Mouse (Mus musculus) liver, embryonic 16.5 days (tissue): Measurements from ENCODE around the gene Draxin. TPM values are rescaled to one million over a fixed set of nuclear protein-coding genes. Genes with fewer than 3 reads are reported as not detected.

Experiments
- ATAC-seq: fragments of 200-750 bp; cut with Nextera tagmentation; 2 replicates; pipeline ENCODE4 v1.8.0; 2017; ENCODE audit warnings: low read depth, mild to moderate bottlenecking, moderate number of reproducible peaks, moderate library complexity
- H3K27ac ChIP-seq: fragments of 300-500 bp; sonication (generic); 2 replicates; pipeline ENCODE4 v1.5.1; 2014; ENCODE audit warnings: mild to moderate bottlenecking, low read length
- H3K27me3 ChIP-seq: fragments of 300-500 bp; sonication (generic); 2 replicates; pipeline ENCODE4 v1.6.1; 2014; ENCODE audit warnings: low read depth, low read length, mixed read lengths; ENCODE audit not compliant: control insufficient read depth, insufficient read depth
- H3K36me3 ChIP-seq: fragments of 300-500 bp; sonication (generic); 2 replicates; pipeline ENCODE4 v1.6.1; 2014; ENCODE audit warnings: mild to moderate bottlenecking; ENCODE audit not compliant: control insufficient read depth, insufficient read depth
- H3K4me1 ChIP-seq: fragments of 300-500 bp; sonication (generic); 2 replicates; pipeline ENCODE4 v1.6.1; 2014; ENCODE audit warnings: low read depth, low read length, mixed read lengths; ENCODE audit not compliant: control insufficient read depth
- H3K4me2 ChIP-seq: fragments of 300-500 bp; sonication (generic); 2 replicates; pipeline ENCODE4 v1.6.1; 2014; ENCODE audit warnings: low read depth, low read length, mixed read lengths
- H3K4me3 ChIP-seq: fragments of 300-500 bp; sonication (generic); 2 replicates; pipeline ENCODE4 v1.5.1; 2014; ENCODE audit warnings: low read depth, mild to moderate bottlenecking, low read length
- H3K9ac ChIP-seq: fragments of 300-500 bp; sonication (generic); 2 replicates; pipeline ENCODE4 v1.6.1; 2014; ENCODE audit warnings: low read depth, low read length
- H3K9me3 ChIP-seq: fragments of 300-500 bp; sonication (generic); replicated peaks from 2 replicates; pipeline ENCODE4 v1.6.1; 2016; ENCODE audit warnings: low read length; ENCODE audit not compliant: control insufficient read depth
- WGBS: fragments of 180-500 bp; shearing (Covaris S2); extraction: QIAGEN DNeasy Blood & Tissue Kit; methylation state at CpG from one replicate; pipeline ENCODE4 v1.1.7; 2014; ENCODE audit not compliant: insufficient replicate concordance; 5-methylcytosine and 5-hydroxymethylcytosine counted together
- polyA plus RNA-seq: library from polyadenylated mRNA; unstranded; fragments of >200 nt; fragmentation: Nextera tagmentation; extraction: Ambion mirVana; gene quantifications from 2 replicates; pipeline ENCODE4 v1.2.1, GENCODE M21; 2015

The Draxin gene
- polyA plus RNA-seq, 1 experiment from 2014 or later = 0.04 TPM

- no peaks in the 10 kb centered on the region for H3K9me3 ChIP-seq
- H3K4me3 ChIP-seq = no peak overlapping the region
- H3K4me1 ChIP-seq = peaks cover 44% of the 10 kb centered on the region
- H3K36me3 ChIP-seq = 0 out of 2 replicates have a peak, but pooled peaks cover 4% of the 10 kb centered on the region
- 0 out of 2 replicates have a peak, but pooled peaks have one; percentile 8 for ATAC-seq
- no peaks in the 10 kb centered on the region for H3K27me3 ChIP-seq
- 0 out of 2 replicates have a peak overlapping the region, but pooled peaks have one; percentile 24 for H3K4me2 ChIP-seq
- no peak overlapping the region; the same call in 1 of the 2 replicates for H3K9ac ChIP-seq
- WGBS = 18% methylated on average over 21 of the region's 21 CpGs
- H3K27ac ChIP-seq = peak overlapping the region; percentile 64
Measured at GRCm38 (mm10) chr4:148083176-148083899, 47.2 kb downstream of the Draxin start.

- Histone ChIP-seq H3K27me3 (no peaks in the 10 kb centered on the region), H3K27ac (peak overlapping the region; percentile 64), H3K9ac (0 out of 2 replicates have a peak overlapping the region, but pooled peaks have one; percentile 4), H3K4me3 (no peak overlapping the region), H3K4me1 (peaks cover 38% of the 10 kb centered on the region), H3K36me3 (0 out of 2 replicates have a peak, but pooled peaks cover 4% of the 10 kb centered on the region), H3K4me2 (peak overlapping the region; percentile 24), H3K9me3 (no peaks in the 10 kb centered on the region)
- peak; percentile 51 for ATAC-seq
- WGBS = 25% methylated on average over 12 of the region's 12 CpGs
Measured at GRCm38 (mm10) chr4:148082257-148083044, 48.0 kb downstream of the Draxin start.

GRCm38 (mm10) chr4:148081201-148081600, 49.3 kb downstream of the Draxin start:
- Histone ChIP-seq H3K4me1 (peaks cover 31% of the 10 kb centered on the region), H3K27ac (no peak overlapping the region), H3K4me2 (no peak overlapping the region), H3K9me3 (no peaks in the 10 kb centered on the region), H3K9ac (no peak overlapping the region), H3K4me3 (no peak overlapping the region), H3K36me3 (0 out of 2 replicates have a peak, but pooled peaks cover 4% of the 10 kb centered on the region), H3K27me3 (no peaks in the 10 kb centered on the region)
- ATAC-seq = no peak
- 86% methylated on average over 10 of the region's 10 CpGs for WGBS

- Histone ChIP-seq H3K27ac (no peak overlapping the region), H3K9ac (no peak overlapping the region), H3K4me3 (no peak overlapping the region), H3K4me1 (peaks cover 31% of the 10 kb centered on the region), H3K4me2 (no peak overlapping the region), H3K27me3 (no peaks in the 10 kb centered on the region), H3K9me3 (no peaks in the 10 kb centered on the region), H3K36me3 (0 out of 2 replicates have a peak, but pooled peaks cover 4% of the 10 kb centered on the region)
- no peak for ATAC-seq
- WGBS = 74% methylated on average over 1 of the region's 1 CpGs
Measured at GRCm38 (mm10) chr4:148080597-148080973, 49.9 kb downstream of the Draxin start.

- ATAC-seq = no peak
- 72% methylated on average over 8 of the region's 8 CpGs for WGBS
- no peak overlapping the region for H3K4me3 ChIP-seq
- no peaks in the 10 kb centered on the region for H3K9me3 ChIP-seq
- no peaks in the 10 kb centered on the region for H3K27me3 ChIP-seq
- H3K36me3 ChIP-seq = 0 out of 2 replicates have a peak, but pooled peaks cover 4% of the 10 kb centered on the region
- no peak overlapping the region for H3K9ac ChIP-seq
- no peak overlapping the region for H3K4me2 ChIP-seq
- peaks cover 29% of the 10 kb centered on the region for H3K4me1 ChIP-seq
- no peak overlapping the region for H3K27ac ChIP-seq
Measured at GRCm38 (mm10) chr4:148079944-148080596, 50.4 kb downstream of the Draxin start.

GRCm38 (mm10) chr4:148079212-148079611, 51.3 kb downstream of the Draxin start:
- H3K36me3 ChIP-seq = 0 out of 2 replicates have a peak, but pooled peaks cover 4% of the 10 kb centered on the region
- 63% methylated on average over 6 of the region's 6 CpGs for WGBS
- peaks cover 26% of the 10 kb centered on the region for H3K4me1 ChIP-seq
- no peaks in the 10 kb centered on the region for H3K9me3 ChIP-seq
- no peak overlapping the region for H3K27ac ChIP-seq
- no peaks in the 10 kb centered on the region for H3K27me3 ChIP-seq
- no peak overlapping the region for H3K4me3 ChIP-seq
- H3K9ac ChIP-seq = no peak overlapping the region
- H3K4me2 ChIP-seq = no peak overlapping the region
- ATAC-seq = no peak

- ATAC-seq = no peak
- no peak overlapping the region for H3K4me3 ChIP-seq
- no peak overlapping the region for H3K27ac ChIP-seq
- 64% methylated on average over 6 of the region's 6 CpGs for WGBS
- H3K4me2 ChIP-seq = no peak overlapping the region
- H3K27me3 ChIP-seq = no peaks in the 10 kb centered on the region
- no peaks in the 10 kb centered on the region for H3K36me3 ChIP-seq
- H3K9me3 ChIP-seq = no peaks in the 10 kb centered on the region
- H3K9ac ChIP-seq = no peak overlapping the region
- H3K4me1 ChIP-seq = peaks cover 5% of the 10 kb centered on the region
Measured at GRCm38 (mm10) chr4:148075881-148076280, 54.6 kb downstream of the Draxin start.

- no peak overlapping the region for H3K27ac ChIP-seq
- 29% methylated on average over 21 of the region's 21 CpGs for WGBS
Measured at GRCm38 (mm10) chr4:148075259-148075658, 55.2 kb downstream of the Draxin start.

More at GRCm38 (mm10) chr4:148075259-148075658, 55.2 kb downstream of the Draxin start:
- peak overlapping the region; percentile 19 for H3K9ac ChIP-seq
- H3K4me2 ChIP-seq = peak overlapping the region; percentile 58
- H3K4me1 ChIP-seq = peaks cover 5% of the 10 kb centered on the region
- peak; percentile 65 for ATAC-seq
- H3K27me3 ChIP-seq = no peaks in the 10 kb centered on the region
- no peaks in the 10 kb centered on the region for H3K36me3 ChIP-seq
- H3K4me3 ChIP-seq = peak overlapping the region; percentile 43
- H3K9me3 ChIP-seq = no peaks in the 10 kb centered on the region
